Mouse (Mus musculus) CD4-positive helper T cell, adult 2 months (primary cell): Measurements from ENCODE around the gene Rab11fip5.
A peak's percentile ranks its signal among the peaks of the same experiment; 100 is the strongest.

Experiments used
- DNase-seq: peaks from one replicate; pipeline ENCODE4 v3.0.0-alpha.2; 2012; ENCODE audit warnings: low read depth, missing footprints, low spot score

The Rab11fip5 gene

DNA sequence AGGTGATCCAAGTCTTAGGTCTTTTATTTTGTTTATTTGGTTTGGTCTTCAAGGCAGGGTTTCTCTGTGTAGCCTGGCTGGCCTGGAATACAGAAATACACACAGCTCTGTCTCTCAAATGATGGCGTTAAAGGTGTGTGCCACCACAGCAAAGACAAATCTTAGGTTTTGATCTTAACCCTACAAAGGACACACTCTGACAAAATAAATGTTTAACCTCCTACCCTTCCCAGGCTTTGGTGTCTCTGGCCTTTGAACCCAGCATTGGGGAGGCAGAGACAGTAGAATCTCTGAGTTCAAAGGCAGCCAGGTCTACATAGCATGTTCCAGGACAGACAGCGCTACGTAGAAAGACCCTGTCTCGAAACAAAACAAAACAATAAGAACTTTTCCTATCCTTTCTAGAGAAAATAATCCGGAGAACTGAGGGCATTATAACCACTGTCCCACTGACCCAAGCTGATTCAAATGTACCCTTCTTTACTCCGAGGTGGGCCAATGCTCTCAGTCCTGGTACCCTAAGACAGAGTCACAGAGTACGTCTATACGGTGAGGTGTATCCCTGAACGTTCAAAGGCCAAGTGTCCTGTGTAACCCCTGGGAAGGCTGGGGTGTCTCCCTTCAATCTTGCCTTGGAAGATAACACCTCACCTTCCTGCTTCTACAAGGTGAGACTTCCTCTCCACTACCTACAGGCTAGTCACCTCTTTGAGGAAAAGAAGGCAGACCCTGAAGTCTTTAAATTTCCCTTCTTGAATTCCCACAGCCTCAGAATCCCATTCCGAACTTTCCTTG lies 1.2 kb downstream of the Rab11fip5 start:
- no peak for DNase-seq

- DNase-seq: no peak
Observed at GRCm38 (mm10) chr6:85372496-85372895, 1.9 kb downstream of the Rab11fip5 start.

DNA sequence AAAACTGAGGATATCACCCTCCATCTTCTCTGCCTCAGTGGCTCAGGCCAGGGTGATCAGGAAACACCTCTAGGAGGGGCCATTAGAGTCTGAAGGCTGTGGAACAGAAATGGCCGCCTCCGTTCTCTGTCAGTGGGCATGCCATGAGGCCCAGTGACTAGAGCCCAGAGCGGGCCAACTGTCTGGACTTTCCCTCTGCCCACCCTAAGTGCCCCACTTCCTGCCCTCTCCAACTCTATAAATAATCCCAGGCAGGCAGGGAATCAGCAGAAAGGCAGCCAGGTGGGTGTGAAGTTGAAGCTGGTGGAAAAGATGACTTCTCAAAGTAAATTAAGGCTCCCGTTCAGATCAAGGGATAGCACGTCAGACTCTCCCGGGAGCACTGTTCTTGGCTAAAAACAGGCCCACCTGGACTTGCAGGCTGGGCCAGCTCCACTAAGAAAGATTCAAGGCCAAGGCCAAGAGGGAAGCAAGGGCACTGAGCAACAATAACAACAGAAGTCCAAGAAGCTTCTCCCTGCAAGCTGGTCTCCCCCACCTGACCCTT lies 2.5 kb downstream of the Rab11fip5 start:
- no peak for DNase-seq

- DNase-seq: no peak
Observed at GRCm38 (mm10) chr6:85370666-85371430, 3.6 kb downstream of the Rab11fip5 start.

DNA sequence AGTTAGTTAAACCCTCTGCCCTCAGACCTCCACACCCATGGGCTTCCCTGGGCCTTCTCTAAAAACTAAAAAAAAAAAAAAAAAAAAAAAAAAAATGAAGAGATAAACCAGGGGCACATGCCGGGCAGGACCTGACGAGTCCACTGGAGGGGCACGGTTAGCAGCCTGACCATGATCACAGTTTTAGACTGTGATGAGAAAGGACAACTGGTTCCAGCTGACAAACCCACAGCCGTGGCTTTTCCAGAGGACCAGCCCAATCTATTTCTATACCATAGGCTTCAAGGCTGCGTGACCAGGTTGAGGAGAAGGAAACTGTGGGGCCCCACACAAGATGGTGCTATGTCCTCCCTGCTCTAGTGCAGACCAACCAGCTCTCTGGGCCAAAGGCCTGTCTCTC lies 4.4 kb downstream of the Rab11fip5 start:
- DNase-seq: no peak

DNA sequence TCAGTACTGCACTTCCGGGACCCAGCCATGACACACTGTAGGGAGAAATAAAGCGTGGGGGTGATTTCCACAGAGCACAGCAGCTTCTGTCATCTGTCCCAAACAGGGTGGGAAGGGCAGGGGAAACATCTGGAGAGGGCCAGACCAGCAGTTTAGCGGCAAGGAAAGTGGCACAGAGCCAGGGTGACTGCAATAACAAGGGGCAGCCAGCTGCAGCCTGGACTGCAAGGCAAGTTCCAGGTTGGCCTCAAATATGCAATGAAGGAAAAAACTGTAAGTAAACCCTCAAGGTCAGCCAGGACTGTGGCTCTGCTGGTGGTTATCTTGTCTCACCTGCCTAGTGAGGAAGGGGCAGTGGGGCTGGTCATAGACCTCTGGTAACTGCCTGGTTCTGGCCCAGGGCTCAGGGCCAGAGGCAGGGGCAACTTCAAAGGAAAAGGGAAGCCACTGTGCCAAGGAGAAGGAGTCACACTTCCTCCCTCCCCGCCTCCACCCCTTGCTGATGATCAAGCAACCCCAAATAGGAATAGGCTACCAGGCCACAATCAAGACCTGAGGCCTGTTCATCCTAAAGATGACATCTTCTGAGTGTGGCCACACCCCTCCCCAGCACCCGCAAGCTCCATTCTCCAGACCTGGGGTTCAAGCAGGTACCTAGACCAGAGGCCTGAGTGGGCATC lies 5.1 kb downstream of the Rab11fip5 start:
- no peak for DNase-seq

- DNase-seq: no peak
Observed at GRCm38 (mm10) chr6:85368722-85369121, 5.7 kb downstream of the Rab11fip5 start.

DNA sequence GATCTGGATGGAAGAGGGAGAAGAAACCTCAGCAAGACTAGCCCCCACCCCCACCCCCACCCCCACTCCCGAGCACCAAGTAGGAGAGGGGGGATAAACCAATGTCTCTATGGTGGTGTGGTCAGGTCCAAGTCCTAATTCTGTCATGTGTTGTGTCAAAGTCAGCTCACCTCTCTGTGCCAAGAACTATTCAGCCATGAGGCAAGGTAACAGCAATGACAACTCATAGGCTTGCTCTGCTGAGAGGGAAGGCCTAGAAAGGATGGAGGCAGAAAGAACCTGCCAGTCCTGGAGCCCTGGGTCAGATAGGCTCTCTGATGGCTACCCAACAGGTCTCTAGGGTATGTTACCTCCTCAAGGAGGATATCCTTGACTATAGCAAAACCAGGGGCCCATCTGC lies 6.3 kb downstream of the Rab11fip5 start:
- no peak for DNase-seq

DNA sequence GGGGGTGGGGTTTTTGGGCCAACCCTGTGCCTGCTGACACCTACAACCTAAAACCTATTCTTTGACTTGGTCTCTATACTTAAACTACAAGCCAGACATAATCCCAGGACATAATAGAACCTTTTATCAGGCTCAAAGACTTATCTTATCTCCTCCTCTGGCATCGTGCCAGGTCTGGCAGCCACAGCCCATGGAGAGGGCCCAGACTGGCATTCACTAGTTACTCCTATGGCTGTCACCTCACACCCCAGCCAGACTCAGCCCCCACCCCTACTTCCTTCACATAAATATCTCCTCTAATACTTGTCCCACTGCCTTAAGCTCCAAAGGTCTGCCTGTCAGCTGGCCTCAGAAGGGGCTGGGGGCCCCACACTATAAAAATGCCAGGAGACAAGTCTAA lies 8.0 kb downstream of the Rab11fip5 start:
- no peak for DNase-seq

DNA sequence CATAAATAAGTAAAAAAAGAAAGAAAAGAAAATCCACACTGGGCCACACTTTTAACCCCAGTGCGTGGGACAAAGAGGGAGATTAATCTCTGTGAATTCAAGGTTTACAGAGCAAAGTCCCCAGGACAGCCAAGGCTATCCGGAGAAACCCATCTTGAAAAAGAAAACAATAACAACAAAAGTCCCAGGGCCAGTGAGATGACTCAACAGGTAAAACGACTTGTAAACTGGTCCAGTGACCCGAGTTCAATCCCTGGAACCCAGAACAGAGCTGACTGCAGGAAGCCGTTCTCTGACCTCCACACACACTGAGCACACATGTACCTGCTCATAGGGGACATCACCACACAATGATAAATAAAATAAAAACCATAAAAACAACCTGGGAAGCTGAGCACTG lies 10.0 kb downstream of the Rab11fip5 start:
- no peak for DNase-seq

DNA sequence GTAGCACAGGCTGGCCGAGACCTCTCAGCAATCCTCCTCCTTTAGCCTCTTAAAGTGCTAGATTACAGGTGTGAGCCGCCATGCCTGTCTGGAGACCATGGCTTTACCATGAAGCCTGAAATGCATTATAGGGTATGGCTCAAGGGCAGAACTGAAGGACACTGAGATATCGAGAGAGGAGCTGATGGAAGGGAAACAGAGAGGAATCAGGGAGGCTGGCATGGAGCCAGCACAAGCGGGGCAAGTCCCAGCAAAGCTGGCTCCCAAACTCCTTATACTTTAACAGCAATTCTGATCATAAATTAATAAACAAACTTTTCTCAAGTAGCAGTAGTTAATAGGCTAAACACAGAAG lies 10.6 kb downstream of the Rab11fip5 start:
- DNase-seq: no peak

GRCm38 (mm10) chr6:85363231-85363905 lies 11.1 kb downstream of the Rab11fip5 start:
- DNase-seq: no peak

GRCm38 (mm10) chr6:85362610-85363009 lies 11.8 kb downstream of the Rab11fip5 start:
- DNase-seq: no peak

GRCm38 (mm10) chr6:85360311-85360710 lies 14.1 kb downstream of the Rab11fip5 start:
- DNase-seq: no peak

- DNase-seq: no peak
Observed at GRCm38 (mm10) chr6:85358877-85359276, 15.6 kb downstream of the Rab11fip5 start.

GRCm38 (mm10) chr6:85356682-85357465 lies 17.6 kb downstream of the Rab11fip5 start:
- DNase-seq: peak; percentile 39

DNA sequence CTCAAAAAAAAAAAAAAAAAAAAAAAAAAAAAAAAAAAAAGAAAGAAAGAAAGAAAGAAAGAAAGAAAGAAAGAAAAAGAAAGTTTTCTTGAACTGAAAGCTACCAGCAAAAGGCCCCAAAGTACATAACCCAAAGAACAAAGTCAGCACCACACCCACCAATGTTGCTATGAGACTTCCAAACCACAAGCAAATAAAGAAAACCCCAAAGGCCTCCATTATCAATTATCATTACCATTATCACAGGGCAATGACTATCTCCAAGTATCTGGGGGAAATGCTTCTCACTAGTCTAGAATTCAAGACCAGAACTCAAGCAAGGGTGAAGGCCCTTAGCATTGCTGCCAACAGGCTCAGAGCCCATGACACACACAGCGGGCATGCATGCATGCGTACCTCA lies 18.7 kb downstream of the Rab11fip5 start:
- DNase-seq: peak; percentile 40

- DNase-seq: no peak
Observed at GRCm38 (mm10) chr6:85354709-85355108, 19.7 kb downstream of the Rab11fip5 start.

- no peak for DNase-seq
Observed at GRCm38 (mm10) chr6:85353706-85354105, 20.7 kb downstream of the Rab11fip5 start.

DNA sequence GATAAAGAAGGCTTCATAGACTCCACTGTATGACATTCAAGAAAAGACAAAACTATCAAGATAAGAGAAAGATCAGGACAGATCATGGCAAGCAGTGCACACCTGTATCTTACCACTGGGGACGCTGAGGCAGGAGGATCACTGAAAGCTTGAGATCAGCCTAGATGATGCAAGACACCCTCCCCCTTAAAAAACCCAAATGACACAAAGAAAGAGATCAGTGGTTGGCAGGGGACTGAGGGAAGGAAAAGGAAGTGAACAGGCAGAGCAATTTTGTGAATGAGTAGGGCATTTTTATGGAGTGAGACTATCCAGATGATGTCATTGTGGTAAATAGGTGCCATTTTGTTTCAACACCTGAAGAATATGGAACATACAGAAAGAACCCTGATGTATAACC lies 24.3 kb downstream of the Rab11fip5 start:
- DNase-seq: no peak

GRCm38 (mm10) chr6:85349246-85349645 lies 25.2 kb downstream of the Rab11fip5 start:
- no peak for DNase-seq
